Mouse (Mus musculus): Measurements from ENCODE around the gene Macrod2.
"Not testable (repeated sequence)": the region's sequence is repeated elsewhere in the genome, so short reads cannot be mapped to it uniquely, and the experiment has no call there.

The Macrod2 gene

DNA sequence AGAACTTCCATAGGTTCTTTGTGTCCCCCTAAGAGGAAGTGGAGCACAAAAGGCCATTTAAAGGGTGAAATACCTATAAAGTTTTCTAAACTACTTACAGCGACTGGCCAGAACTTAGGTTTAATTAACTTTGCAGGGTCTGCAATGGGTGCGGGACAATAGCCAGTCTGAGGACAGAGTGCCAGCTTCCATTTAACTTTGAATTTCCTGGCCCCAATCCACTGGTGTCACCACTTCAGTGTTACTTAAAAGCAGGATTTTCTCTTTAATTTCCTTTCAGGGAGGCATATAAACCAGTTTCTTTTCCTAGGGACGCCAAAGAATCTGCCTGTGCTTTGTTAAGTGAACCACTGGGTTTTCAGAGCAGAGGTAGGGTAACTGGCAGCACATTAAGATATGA lies 303.5 kb downstream of the Macrod2 start:
- DNase-seq (ENCODE audit: low spot score in 2 of 2) = no peak

DNA sequence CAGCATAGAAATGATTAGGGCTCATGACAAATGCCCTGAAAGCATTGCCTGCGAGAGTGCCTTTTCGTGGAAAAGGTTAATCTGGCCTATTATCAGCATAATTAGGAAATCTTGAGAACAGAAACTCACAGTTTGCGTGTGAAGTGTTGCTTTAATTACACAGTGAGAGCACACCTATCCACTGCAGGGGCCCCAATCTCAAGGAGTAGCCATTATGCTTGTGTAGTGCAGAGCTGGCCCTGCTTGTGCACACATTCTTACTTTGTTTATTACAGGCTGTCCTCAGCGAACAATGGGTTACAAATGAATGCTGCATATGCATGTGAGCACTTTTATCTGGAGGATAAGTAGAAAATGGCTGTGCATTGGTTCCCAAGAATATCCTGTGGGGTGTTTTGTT lies 308.3 kb downstream of the Macrod2 start:
- DNase-seq (ENCODE audit: low spot score in 2 of 2) = no peak

DNA sequence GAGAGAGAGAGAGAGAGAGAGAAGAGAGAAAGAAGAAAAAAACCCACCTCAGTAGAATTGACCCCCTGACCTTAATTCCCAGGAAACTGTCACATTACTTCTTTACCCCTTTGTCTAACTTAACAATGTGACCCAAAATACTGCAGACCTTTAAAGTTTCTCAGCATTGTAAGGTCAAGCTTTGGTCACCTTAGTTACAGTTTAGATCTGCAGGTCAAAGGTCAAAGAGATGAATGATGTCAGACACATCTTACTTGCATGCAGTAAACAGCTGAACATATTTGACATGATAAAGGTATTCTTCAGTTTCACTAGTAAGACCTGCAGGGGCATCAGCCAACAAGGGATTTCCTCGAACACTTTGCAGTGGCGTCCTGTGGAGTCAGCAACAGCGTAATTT lies 309.0 kb downstream of the Macrod2 start:
- no peak for DNase-seq (ENCODE audit: low spot score in 2 of 2)

DNA sequence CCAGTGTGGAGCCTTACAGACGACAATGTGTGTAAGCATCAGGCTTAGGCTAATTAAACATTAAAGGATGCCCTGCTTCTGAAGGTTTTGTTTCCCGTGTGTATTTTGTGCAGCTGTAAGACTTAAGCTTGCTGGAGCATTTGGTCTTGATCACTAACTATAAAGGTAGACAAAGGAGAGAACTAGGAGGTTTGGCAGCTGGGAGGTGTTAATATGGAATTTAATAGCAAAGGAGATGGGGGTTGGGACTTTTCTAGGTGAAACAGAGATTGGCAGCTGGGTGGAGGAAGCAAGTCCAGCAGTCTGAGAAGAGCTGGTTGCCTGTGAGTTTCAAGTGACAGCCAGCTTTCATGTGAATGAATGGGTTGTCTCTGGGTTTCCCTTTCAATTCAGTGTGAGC lies 310.2 kb downstream of the Macrod2 start:
- no peak for DNase-seq (ENCODE audit: low spot score in 2 of 2)

DNA sequence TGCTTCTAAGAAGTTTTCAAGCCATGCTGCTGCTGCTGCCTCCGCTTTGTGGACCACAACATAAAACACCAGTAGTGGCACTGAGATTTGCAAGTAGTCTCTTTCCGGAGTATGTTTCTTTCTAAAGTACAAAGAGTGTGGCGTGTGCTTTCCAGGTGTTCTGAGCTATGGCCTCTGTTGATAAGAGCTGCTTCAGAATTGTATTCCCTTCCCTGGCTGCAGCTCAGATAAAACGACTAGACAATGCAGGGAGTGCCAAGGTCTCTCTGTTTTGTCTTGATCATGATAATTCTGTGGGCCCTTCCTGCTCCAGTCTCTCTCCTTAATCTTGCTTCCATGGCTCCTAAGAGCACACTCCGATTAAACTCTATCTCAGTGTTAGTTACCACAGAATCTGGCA lies 312.4 kb downstream of the Macrod2 start:
- DNase-seq (ENCODE audit: low spot score in 2 of 2) = no peak

DNA sequence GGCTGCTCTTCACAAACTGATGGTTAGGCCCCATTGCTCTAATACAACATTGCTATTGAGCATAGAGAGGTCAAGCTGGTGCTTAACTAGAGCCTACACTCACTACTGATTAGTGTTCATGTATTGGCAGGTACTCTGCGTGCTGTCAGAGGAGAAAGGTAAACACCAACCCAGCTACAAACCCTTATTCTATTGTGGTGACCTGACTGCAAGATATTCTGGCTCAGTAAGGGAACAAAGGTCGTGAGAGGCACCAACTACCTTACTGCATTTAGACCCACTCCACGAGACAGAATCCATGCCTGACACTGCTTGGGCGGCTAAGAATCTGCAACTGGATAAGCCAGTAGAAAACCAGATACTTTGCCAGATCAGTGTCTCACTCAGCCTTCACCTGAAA lies 320.7 kb downstream of the Macrod2 start:
- DNase-seq (ENCODE audit: low spot score in 2 of 2) = no peak

DNA sequence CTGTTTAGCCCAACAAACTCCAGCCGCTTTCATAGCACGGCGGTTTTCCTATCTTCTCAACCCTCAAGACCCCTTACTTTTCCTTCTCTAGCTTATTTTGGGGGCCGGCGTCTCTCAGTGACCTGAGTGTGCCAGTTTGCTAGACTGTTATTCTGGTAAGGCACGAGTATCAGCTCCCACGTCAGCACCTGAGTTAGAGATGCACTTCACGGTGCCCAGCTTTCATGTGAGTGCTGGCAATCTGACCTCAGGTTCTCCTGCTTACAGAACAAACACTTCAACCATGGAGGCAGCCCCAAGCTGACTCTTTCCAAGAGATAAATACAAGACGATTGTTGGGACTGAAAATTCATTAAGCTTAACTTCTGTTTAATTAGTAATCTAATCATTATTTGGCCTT lies 322.3 kb downstream of the Macrod2 start:
- no peak for DNase-seq (ENCODE audit: low spot score in 2 of 2)

DNA sequence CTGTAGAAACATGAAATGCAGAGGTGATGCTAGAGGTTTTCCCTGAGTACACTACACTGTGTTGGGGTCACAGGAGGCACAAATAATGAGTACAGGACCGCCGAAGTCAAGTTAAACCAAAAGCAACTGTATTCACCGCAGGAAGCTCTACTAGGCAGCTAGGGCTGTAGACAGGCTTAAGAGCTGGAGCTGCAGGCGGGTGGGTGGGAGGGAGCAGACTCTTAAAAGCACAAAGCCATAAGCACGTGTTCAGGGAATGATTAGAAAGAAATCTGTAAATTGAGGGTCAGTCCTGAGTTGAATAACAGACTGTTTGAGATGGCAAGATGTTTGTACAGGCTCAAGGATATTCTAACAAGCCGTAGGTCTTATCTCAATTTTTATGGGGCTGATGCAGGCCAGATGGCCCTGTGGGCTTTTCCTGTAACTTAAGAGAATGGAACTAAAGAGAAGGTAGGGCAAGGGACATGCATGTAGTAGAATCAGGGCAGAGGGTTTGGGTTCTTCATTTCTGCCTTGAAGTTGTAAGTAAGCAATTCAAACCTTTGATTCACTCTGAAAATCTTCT lies 337.6 kb downstream of the Macrod2 start:
- no peak for DNase-seq (ENCODE audit: low spot score in 2 of 2)

DNA sequence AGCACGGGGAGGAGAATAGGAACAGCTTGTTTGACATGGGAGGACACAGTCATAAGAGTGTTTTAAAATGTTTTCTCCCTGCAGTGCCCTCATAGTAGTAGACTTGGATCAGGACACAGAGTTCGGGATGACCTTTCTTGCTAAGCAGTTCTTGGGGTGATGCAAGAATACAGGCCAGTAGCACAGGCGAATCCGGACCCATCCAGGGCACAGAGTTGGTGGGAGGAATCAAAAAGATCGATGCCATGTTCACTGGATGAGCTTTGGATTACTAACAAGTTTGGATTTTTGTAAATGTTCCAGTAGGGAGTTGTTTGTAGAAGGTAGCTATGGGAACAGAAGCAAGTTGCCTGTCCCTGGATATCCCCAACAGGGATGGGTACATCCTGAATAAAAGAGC lies 345.4 kb downstream of the Macrod2 start:
- DNase-seq (ENCODE audit: low spot score in 2 of 2) = no peak

DNA sequence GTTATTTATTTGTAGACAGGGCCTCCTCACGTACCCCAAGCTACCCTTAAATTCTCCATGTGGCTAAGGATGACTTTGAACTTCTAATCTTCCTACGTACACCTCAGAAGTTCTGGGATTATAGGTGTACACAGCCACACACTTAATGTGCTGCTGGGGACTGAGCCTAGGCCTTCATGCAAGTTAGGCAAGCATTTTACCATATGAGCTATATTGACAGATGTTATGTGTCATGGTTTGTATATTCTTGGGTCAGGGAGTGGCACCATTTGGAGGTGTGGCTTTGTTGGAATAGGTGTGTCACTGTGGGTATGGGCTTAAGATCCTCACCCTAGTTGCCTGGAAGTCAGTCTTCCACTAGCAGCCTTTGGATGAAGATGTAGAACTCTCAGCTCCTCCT lies 347.8 kb downstream of the Macrod2 start:
- not testable (repeated sequence) for DNase-seq (ENCODE audit: low spot score in 2 of 2)

DNA sequence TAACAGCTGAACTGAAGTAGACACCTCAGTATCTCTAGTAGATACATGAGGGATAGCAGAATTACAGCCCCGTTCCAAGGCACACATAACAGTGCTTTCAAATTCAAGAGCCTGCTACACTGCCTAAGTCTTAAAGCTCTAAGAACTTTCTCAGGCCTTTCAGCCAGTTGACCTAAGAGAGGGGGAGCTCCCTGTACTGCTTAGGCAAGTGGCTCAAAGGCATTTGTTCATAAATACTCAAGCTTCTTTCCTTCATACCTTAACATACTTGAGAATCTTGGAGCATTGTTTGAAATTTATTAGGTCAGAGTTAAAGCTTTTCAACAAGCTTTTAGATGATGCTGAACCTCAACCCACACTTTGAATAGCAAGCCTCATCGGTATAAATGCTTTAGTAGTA lies 363.8 kb downstream of the Macrod2 start:
- DNase-seq (ENCODE audit: low spot score in 2 of 2) = no peak

DNA sequence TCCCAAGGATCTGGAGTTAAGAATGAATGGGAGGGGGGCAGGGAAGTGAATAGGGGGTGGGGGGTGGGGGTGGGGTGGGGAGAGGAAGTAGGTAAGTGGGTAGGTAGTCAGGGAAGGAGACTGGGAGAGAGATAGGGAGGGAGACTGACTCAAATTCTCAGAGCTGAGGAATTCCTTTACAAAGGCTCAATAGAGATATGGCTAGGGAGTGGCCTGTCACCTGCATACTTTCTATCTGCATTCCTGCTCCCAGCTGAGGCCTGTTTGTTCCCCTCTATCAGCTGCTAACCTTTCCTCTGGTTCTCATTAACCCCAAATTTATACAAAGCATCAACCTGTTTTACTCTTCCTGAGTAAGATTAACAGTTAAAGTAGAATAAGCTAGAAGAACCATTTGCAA lies 364.6 kb downstream of the Macrod2 start:
- DNase-seq (ENCODE audit: low spot score in 2 of 2) = no peak

DNA sequence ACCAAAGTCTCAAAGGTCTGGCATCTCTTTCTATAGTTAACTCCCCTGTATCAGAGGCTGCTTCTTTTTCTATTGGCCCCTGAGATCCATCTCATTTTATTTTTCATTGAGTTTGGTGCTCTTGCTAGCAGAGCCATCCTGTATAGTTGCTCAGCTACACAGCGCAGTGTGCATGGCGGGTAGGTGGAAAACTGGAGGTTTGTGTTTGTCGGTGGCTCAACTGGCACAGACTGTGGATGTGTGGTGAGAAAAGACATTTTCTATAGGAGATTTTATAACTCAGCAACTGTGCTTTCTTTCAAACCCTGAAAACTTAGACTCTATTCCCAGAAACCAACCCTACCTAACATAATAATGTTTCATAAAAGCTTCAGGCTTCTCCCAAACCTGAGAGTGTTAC lies 365.0 kb downstream of the Macrod2 start:
- DNase-seq (ENCODE audit: low spot score in 2 of 2) = no peak

DNA sequence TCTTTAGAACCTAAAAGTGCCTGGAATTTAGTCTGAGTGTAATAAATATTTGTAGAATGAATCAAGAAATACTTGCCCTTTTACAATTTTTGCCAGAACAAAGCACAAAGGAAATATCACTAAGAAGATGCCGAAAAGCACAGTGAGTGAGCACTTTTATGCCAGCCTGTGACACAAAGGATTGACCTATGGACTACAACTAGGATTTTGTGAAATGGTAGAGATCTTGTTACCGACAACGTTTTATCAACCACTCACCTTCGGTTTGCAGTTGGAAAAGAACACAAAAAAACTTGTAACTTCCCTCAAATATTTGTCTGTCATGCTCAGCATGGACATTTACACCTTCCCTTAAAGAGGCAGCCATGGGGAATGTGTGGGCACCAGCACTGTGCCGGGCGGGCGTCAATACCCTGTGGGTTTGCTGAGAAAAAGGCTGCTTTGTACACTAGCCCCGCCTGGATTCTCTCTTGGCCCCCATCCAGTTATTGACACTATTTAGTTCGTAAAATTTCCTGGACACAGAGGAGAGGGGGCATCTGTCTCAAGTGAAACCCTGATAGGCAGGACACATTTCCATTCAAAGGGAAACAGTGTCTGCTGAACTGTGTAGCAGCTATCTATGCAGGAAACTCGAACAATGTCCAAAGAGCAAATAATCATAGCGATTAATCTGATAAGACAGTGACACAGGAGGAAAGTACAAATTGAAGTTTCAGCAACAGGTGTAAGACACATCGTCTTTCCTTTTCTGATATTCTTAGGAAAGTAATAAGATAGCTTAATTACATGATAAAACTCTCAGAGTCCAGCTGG lies 368.2 kb downstream of the Macrod2 start:
- DNase-seq (ENCODE audit: low spot score in 2 of 2) = no peak

DNA sequence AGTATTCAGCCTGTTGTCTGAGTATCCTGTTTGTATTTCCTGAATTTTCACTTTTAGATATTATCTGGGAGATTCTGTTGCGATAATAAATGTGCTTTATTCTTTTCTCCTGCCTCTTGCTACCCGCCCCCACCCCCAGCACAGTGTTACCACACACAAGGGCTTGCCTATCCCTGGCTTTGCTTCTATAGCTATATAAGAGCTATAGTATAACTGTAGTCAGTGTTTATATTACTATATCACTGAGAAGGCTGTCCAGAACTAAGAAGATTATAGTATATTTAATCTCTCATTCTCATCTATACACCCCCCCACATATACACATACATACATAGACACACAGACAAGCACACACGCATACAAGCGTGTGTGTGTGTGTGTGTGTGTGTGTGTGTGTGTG lies 374.4 kb downstream of the Macrod2 start:
- no peak for DNase-seq (ENCODE audit: low spot score in 2 of 2)

DNA sequence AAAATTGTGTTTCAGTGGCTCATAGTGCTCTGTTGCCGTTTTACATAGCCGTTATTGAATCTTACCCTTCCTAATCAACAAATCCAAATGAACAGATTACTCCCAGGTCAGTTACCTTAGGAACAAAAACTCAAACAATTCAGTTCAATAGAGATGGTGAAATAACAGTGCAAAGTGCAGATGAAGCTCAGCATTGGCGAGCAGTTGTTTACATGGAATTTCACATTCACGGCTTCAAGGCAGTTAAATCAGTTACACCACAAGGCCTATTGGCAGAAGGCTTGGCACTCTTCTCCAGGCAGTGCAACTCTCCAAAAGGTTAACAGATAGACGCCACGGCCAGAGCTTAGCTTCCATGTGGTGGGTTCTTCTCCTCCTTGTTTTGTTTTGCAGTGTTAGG lies 377.7 kb downstream of the Macrod2 start:
- no peak for DNase-seq (ENCODE audit: low spot score in 2 of 2)

DNA sequence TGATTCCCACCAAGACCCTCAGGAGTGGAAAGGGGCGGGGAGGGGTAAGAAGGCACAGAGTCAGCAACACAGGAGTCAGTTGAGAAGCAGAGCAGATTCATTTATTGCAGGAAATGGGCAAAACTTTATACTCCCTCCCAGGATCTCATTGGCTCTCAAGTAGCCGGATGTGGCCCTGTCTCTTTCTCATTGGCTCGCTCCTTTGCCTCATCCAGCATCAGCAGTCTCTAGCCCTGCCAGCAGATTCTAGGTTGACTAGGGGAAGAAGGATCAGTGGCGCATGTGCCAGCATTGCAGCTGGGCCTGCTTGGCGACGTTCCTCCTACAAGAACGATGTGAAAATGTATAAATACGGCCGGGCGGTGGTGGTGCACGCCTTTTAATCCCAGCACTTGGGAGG lies 378.3 kb downstream of the Macrod2 start:
- no peak for DNase-seq (ENCODE audit: low spot score in 2 of 2)

DNA sequence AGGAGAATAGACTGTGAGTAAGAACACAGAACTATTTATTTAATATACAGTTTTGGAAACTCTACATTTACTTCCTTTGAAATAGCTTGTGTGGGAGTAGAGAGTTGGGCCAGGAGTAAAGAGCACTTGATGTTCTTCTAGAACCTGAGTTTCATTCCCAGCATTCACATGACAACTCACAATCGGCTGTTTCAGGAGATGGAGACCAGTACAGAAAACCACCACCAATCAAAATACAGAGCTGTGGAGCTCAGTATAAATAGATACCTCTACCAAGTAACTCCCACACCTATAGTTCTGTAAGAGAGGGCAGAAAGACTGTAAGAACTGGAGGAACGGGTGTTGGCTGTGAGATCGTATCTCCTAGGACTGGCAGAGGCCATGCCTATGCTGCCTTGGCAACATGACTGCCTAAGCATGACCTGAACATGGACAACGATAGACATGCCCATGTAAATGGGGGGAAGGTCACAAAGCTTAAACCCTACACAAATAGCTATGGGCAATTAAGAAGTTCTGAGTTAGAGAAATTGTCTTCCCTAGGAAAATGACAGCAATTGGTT lies 379.8 kb downstream of the Macrod2 start:
- DNase-seq (ENCODE audit: low spot score in 2 of 2) = no peak

DNA sequence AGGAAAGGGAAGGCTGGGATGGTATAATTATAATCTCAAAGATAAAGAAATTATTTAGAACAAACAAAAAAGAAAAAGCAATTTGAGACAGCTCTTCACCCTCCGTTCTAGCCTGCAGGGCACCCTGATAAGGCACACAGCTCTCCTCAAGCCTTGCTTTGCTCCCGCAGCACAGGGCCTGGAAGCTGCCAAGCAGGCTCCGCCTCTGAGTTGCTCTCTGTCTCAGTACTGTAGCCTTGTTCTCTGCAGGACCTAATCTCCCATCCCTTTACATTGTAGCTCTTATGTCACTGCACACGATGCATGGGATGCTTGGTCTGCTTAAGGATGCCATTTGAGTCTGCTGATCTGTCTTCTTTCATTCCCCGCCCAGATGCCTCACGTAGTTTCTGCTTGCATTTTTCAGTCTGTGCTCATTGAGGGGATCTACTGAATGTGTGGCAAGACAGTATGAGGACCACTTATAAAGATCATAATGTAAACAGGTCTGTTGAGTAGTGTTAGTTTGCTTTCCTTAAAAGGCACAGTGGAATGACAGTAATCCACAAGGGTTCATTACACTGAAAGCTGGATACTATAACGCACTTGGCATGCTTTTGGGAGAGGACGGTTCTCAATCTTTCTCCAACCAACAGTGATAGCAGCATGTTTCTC lies 380.5 kb downstream of the Macrod2 start:
- DNase-seq (ENCODE audit: low spot score in 2 of 2) = no peak

DNA sequence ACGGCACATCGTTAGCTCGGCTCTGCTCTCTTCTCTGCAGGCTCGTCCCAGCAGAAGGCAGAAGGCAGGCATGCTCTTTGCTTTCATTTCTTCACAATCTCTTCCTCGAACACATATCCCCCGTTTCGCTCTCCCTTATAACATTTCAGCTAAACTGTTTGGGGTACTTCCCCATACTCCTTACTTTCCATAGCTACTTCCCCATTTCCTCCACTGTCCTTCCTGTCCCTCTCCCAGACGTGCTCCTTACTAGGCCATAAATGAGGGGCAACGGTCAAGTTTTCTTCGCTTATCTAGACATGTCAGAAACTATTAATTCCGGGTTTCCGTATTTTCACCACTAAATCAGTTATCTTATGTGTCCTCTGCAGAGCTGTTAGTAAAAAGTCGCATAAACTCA lies 383.1 kb downstream of the Macrod2 start:
- DNase-seq (ENCODE audit: low spot score in 2 of 2) = no peak

DNA sequence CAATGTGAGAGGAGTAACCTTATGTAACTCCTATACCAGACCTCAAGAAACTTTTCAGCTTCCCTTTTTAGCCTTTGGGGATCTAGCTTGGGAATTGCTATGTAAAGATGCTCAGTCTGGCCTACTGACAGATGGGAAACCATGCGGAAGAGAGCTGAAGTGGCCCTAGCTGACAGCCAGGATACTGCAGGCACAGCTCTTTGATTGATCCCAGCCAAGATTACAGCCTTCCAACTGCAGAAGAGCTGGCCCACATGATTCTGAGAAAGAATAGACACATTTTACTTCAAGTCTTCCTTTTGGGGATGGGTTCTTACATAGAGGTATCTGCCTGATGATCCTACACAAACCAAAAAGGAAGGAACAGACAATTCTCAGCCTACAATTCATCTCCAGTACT lies 387.9 kb downstream of the Macrod2 start:
- DNase-seq (ENCODE audit: low spot score in 2 of 2) = no peak

DNA sequence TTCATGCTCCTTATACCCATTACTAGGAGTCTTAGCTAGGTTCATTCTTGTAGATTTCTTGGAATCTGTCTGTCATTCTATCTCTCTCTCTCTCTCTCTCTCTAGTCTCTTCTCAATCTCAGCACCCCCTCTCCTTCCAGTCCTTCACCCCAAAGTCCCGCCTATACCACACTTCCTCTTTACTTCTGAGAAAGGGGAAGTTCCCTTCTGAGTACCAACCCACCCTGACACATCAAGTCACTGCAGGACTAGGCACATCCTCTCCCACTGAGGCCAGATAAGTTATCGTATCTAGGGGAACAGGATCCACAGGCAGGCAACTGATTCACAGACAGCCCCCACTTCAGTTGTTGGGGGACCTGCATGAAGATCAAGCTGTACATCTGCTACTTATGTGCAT lies 389.5 kb downstream of the Macrod2 start:
- DNase-seq (ENCODE audit: low spot score in 2 of 2) = no peak

DNA sequence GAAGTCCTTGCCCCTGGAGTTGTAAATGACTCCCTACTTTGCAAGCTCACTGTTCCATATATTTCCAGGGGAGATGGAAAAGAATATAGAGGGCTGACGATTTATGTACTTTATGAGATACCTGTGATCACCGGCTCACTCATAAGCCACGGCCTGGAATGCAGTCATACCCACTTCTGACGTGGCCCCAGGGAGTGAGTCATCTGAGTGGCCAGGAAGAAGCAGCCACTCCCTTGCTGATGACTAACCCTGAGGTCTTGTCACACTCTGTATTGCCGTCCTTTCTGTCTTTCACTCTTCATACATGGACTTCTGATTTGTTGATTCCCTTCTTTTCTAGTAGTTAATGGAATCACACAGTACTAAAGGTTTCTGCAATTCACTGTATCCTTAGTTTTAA lies 395.3 kb downstream of the Macrod2 start:
- no peak for DNase-seq (ENCODE audit: low spot score in 2 of 2)
